Mouse (Mus musculus): ENCODE data around the gene Myo18b.

DNA sequence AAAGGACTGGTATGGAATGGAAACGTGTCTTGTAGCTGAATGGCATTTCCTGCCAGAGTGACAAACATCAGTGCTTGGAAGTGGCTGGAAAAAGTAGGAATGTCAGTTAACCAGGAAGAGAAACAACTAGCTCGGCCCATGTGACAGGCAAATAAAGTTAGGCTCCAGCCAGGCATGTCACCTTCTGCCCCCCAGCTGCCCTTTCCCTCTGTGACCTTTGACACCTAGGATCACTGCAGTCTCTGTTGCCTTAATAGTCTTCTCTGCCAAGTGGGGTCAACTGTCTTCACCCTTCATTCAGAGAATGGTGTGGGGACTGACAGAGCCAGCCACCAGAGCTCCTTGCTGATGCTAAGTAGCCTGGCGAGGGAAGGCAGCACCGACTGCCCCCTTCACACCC, 236.9 kb downstream of the Myo18b start:
- TF ChIP-seq CTCF (IDR thresholded peaks at IDR 0.05; ENCODE audit: borderline replicate concordance, insufficient read depth, low read length) = no peak
- no peak for TF ChIP-seq POLR2A (IDR thresholded peaks at IDR 0.05; ENCODE audit: low read depth, low read length)

All from embryonic fibroblast, embryonic 13.5 days (primary cell).